Mouse (Mus musculus) C2C12 (cell line): ENCODE measurements at regions not wholly inside any gene's neighbourhood (a gene's known extent, or its start where the extent isn't known, plus 50 kb on each side); places are given as distances from the start of the nearest gene placed in this dataset.

Experiments used
- H3K27me3 ChIP-seq: one replicate; pipeline ENCODE4 v1.6.1; 2011; ENCODE audit not compliant: control insufficient read depth, insufficient read depth, insufficient read length
- H3K36me3 ChIP-seq: one replicate; pipeline ENCODE4 v1.6.1; 2011; ENCODE audit not compliant: control insufficient read depth, insufficient read depth
- H3K4me3 ChIP-seq: one replicate; pipeline ENCODE4 v1.5.1; 2011; ENCODE audit warnings: mild to moderate bottlenecking, control low read depth; ENCODE audit not compliant: poor library complexity, insufficient read depth, severe bottlenecking
- H3K79me2 ChIP-seq: one replicate; pipeline ENCODE4 v1.6.1; 2011; ENCODE audit not compliant: control insufficient read depth, insufficient read depth
- H3K79me3 ChIP-seq: one replicate; pipeline ENCODE4 v1.6.1; 2011; ENCODE audit warnings: low read depth, control low read depth
- H3ac ChIP-seq: one replicate; pipeline ENCODE3; 2011; ENCODE audit warnings: low read depth; ENCODE audit not compliant: control insufficient read depth, insufficient read length
- CEBPB ChIP-seq: IDR thresholded peaks from one replicate; pipeline ENCODE4 v1.6.1; 2011; ENCODE audit warnings: low read depth, mild to moderate bottlenecking, control low read depth, moderate library complexity
- CTCF ChIP-seq: IDR thresholded peaks from one replicate; pipeline ENCODE4 v1.5.1; 2011; ENCODE audit not compliant: control insufficient read depth, insufficient read depth, insufficient read length
- FOSL1 ChIP-seq: IDR thresholded peaks from one replicate; pipeline ENCODE4 v1.8.0; 2011; ENCODE audit warnings: mild to moderate bottlenecking, low read length; ENCODE audit not compliant: poor library complexity, insufficient read depth, severe bottlenecking
- MAX ChIP-seq: IDR thresholded peaks from one replicate; pipeline ENCODE4 v1.6.1; 2011; ENCODE audit warnings: mild to moderate bottlenecking, control low read depth
- MYOD1 ChIP-seq: IDR thresholded peaks from one replicate; pipeline ENCODE4 v1.6.1; 2011; ENCODE audit warnings: low read depth; ENCODE audit not compliant: control insufficient read depth, insufficient read length
- MYOG ChIP-seq: IDR thresholded peaks from one replicate; pipeline ENCODE4 v1.6.1; 2011; ENCODE audit not compliant: control insufficient read depth, insufficient read length; ENCODE audit errors: extremely low read depth
- USF1 ChIP-seq: IDR thresholded peaks from one replicate; pipeline ENCODE4 v1.6.1; 2011; ENCODE audit warnings: low read depth, mild to moderate bottlenecking, control low read depth, moderate library complexity

- TF ChIP-seq FOSL1 (no peak), MYOD1 (no peak), CTCF (no peak), MAX (no peak), MYOG (no peak), USF1 (no peak), CEBPB (no peak)
- Histone ChIP-seq H3K79me3 (no peaks in the 10 kb centered on the region), H3K4me3 (no peak overlapping the region), H3K36me3 (no peaks in the 10 kb centered on the region), H3K79me2 (no peaks in the 10 kb centered on the region), H3K27me3 (no peaks in the 10 kb centered on the region), H3ac (no peak overlapping the region)
Observed at GRCm38 (mm10) chr3:35324186-35324585, 429.7 kb upstream of the Atp11b start.

- Histone ChIP-seq H3K79me2 (no peaks in the 10 kb centered on the region), H3K36me3 (no peaks in the 10 kb centered on the region), H3ac (no peak overlapping the region), H3K27me3 (no peaks in the 10 kb centered on the region), H3K79me3 (no peaks in the 10 kb centered on the region), H3K4me3 (no peak overlapping the region)
- TF ChIP-seq MYOG (no peak), MYOD1 (no peak), FOSL1 (no peak), CTCF (no peak), CEBPB (no peak), USF1 (no peak), MAX (no peak)
Observed at GRCm38 (mm10) chr3:35332534-35333272, 421.2 kb upstream of the Atp11b start.

DNA sequence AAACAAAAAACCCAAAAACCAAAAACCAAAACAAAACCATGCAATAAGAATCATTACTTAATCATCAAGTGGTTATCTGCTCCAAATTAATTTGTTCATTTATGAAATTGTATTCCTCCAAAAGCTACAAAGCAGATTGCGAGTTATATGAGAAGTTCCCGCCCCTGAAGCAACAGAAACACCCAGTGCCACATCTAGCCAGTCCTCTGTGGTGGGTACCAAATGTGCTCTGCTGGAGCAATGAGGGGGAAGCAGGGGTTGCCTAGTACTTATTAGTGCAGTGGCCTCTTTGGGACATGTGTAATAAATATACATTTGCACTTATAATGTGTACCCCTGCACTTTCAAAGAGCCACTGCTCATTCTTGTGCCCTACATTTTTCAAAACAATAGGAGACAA lies 419.9 kb upstream of the Atp11b start:
- no peak overlapping the region for H3K4me3 ChIP-seq
- H3K79me3 ChIP-seq: no peaks in the 10 kb centered on the region
- no peaks in the 10 kb centered on the region for H3K79me2 ChIP-seq
- no peaks in the 10 kb centered on the region for H3K27me3 ChIP-seq
- H3K36me3 ChIP-seq: no peaks in the 10 kb centered on the region
- no peak for TF ChIP-seq MAX
- no peak for TF ChIP-seq USF1
- no peak for TF ChIP-seq FOSL1
- TF ChIP-seq CEBPB: no peak
- no peak for TF ChIP-seq CTCF
- no peak for TF ChIP-seq MYOD1
- no peak overlapping the region for H3ac ChIP-seq

GRCm38 (mm10) chr3:35334546-35334945 lies 419.4 kb upstream of the Atp11b start:
- Histone ChIP-seq H3K79me2 (no peaks in the 10 kb centered on the region), H3K4me3 (no peak overlapping the region), H3ac (no peak overlapping the region), H3K79me3 (no peaks in the 10 kb centered on the region), H3K36me3 (no peaks in the 10 kb centered on the region), H3K27me3 (no peaks in the 10 kb centered on the region)
- no peak for TF ChIP-seq MYOG
- TF ChIP-seq MYOD1: no peak
- TF ChIP-seq CEBPB: no peak
- TF ChIP-seq CTCF: no peak

GRCm38 (mm10) chr3:35335837-35336236 lies 418.1 kb upstream of the Atp11b start:
- no peaks in the 10 kb centered on the region for H3K79me2 ChIP-seq
- no peak for TF ChIP-seq MYOG
- TF ChIP-seq MAX: no peak
- TF ChIP-seq FOSL1: no peak
- TF ChIP-seq CTCF: no peak
- no peak for TF ChIP-seq MYOD1
- no peak for TF ChIP-seq CEBPB
- TF ChIP-seq USF1: no peak
- H3ac ChIP-seq: no peak overlapping the region
- H3K27me3 ChIP-seq: no peaks in the 10 kb centered on the region
- H3K79me3 ChIP-seq: no peaks in the 10 kb centered on the region
- H3K4me3 ChIP-seq: no peak overlapping the region
- H3K36me3 ChIP-seq: no peaks in the 10 kb centered on the region

- no peaks in the 10 kb centered on the region for H3K79me3 ChIP-seq
- H3K79me2 ChIP-seq: no peaks in the 10 kb centered on the region
- H3K36me3 ChIP-seq: no peaks in the 10 kb centered on the region
- H3ac ChIP-seq: no peak overlapping the region
- no peak overlapping the region for H3K4me3 ChIP-seq
- H3K27me3 ChIP-seq: no peaks in the 10 kb centered on the region
- TF ChIP-seq MAX (no peak), MYOD1 (no peak), MYOG (no peak), CEBPB (no peak), USF1 (no peak), CTCF (no peak), FOSL1 (no peak)
Observed at GRCm38 (mm10) chr3:35340525-35340924, 413.4 kb upstream of the Atp11b start.
